Mouse (Mus musculus): ENCODE data around the gene Plekhh3.
"Not testable (repeated sequence)": the region's sequence is repeated elsewhere in the genome, so short reads cannot be mapped to it uniquely, and the experiment has no call there.

The Plekhh3 gene

GRCm38 (mm10) chr11:101149178-101150105 is 21.7 kb downstream of the Plekhh3 start:
- DNase-seq, result peak in 1 of 2 experiments; percentile 52

- no peak for DNase-seq
Observed at GRCm38 (mm10) chr11:101148751-101149150, 22.4 kb downstream of the Plekhh3 start.

- no peak for DNase-seq
Observed at GRCm38 (mm10) chr11:101146377-101146776, 24.8 kb downstream of the Plekhh3 start.

- DNase-seq, result peak; percentile 46 to 75
Observed at GRCm38 (mm10) chr11:101143338-101144225, 27.6 kb downstream of the Plekhh3 start.

GRCm38 (mm10) chr11:101142215-101142967 is 28.8 kb downstream of the Plekhh3 start:
- DNase-seq, result no peak

GRCm38 (mm10) chr11:101141088-101141487 is 30.1 kb downstream of the Plekhh3 start:
- no peak for DNase-seq

GRCm38 (mm10) chr11:101140164-101140819 is 30.9 kb downstream of the Plekhh3 start:
- DNase-seq, result peak; percentile 42 to 47

- peak; percentile 68 to 81 for DNase-seq
Observed at GRCm38 (mm10) chr11:101138536-101139181, 32.5 kb downstream of the Plekhh3 start.

- DNase-seq, result no peak
Observed at GRCm38 (mm10) chr11:101137000-101137399, 34.2 kb downstream of the Plekhh3 start.

GRCm38 (mm10) chr11:101134217-101134865 is 36.8 kb downstream of the Plekhh3 start:
- peak in 1 of 2 experiments; percentile 18 for DNase-seq

GRCm38 (mm10) chr11:101133037-101133436 is 38.1 kb downstream of the Plekhh3 start:
- peak; percentile 35 to 45 for DNase-seq

GRCm38 (mm10) chr11:101131701-101132100 is 39.5 kb downstream of the Plekhh3 start:
- DNase-seq, result peak; percentile 49 to 53

- no peak for DNase-seq
Observed at GRCm38 (mm10) chr11:101131187-101131586, 40.0 kb downstream of the Plekhh3 start.

GRCm38 (mm10) chr11:101130056-101130756 is 40.9 kb downstream of the Plekhh3 start:
- DNase-seq, result peak in 1 of 2 experiments; percentile 53

GRCm38 (mm10) chr11:101128996-101129577 is 42.1 kb downstream of the Plekhh3 start:
- DNase-seq, result no peak

GRCm38 (mm10) chr11:101127075-101127474 is 44.1 kb downstream of the Plekhh3 start:
- DNase-seq, result peak in 1 of 2 experiments; percentile 37

GRCm38 (mm10) chr11:101125008-101125407 is 46.1 kb downstream of the Plekhh3 start:
- DNase-seq, result not testable (repeated sequence)

GRCm38 (mm10) chr11:101124494-101124893 is 46.7 kb downstream of the Plekhh3 start:
- DNase-seq, result not testable (repeated sequence)

GRCm38 (mm10) chr11:101120545-101121188 is 50.5 kb downstream of the Plekhh3 start:
- no peak for DNase-seq
